Mouse (Mus musculus) central nervous system, embryonic 14 days (tissue): Measurements from ENCODE around the gene Cd164. TPM values are rescaled to one million over a fixed set of nuclear protein-coding genes. Genes with fewer than 3 reads are reported as not detected.

Experiments used
- polyA plus RNA-seq: library from polyadenylated mRNA; depleted of rRNA; stranded (reverse); fragments of >200 nt; gene quantifications from 2 replicates; pipeline ENCODE4 v1.2.3, GENCODE M21; 2012; rRNA removed

Cd164 gene
- polyA plus RNA-seq, result 62.3 and 73.6 TPM in 2 replicates

DNA sequence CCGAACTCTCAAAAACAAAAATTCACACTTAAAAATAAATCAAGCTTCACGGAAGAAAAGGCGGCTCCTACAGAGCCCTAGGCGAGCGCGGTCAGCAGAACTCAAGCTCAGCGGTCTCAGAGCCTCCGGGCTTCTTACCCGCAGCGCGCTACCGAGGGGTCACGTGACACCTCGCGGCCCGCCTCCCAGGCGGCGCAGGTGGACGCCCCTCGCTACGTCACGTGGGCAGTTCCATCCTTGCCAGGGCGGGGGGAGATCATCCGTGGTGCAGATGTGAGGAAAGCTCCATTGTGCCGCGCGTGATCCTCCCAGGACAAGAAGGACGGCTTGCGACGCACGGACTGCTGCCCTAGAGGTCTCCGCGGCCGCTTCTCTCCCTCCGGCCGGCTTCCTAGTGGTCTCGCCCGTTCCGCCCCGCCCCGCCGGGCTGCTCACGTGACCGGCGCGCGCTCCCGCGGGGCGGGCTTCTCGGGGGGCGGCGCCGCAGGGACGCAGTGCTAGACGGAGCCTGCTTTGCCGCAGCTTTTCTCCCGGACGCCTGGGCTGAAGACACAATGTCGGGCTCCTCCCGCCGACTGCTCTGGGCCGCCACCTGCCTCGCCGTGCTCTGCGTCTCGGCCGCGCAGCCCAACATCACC, at the start of gene Cd164:
Cd164 (plus strand) TSS at position 434 of the 638 bp plus-strand sequence.

DNA sequence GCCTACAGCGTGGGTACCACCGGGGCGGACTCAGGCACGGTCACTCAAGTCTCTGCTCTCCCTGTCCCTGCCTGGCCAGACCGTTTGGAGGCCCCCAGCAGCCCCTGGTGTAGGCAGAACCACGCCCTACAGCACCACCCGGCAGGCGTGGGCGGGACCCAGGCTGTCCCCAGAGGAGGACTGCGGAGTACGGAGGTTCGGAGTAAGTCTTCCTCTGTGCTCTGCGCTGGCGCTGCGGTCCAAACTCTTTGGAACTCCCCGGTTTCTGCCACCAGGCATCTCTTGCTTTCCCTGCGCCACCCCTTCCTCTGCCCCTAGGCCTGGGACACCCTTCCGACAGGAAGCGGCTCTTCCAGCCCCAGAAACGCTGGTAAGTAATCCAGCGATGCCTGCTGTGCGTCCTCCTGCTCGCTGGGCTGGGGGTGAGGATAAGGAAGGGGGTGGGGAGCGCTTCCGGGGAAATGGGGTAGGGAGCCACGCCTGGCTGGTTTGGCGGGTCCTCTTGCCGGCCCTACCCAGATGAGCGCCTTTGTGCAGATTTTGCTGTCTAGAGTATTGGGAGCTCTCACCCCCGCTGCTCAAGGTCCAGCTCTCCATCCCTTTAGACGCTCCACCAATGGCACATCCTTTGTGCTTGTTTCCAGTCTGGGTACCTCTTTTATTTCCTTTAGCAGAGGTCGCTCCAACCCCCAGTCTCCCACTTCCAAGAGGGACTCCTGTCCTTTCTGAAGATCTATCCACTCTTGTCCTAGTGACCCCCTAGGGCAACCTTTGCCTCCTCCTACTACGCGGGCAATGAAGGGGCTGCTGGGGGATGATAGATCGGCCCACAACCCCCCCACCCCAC, 42.8 kb upstream of the Cd164 start, which contains the start of gene Mical1:
Mical1 (plus strand) TSS at position 144 of the 847 bp plus-strand sequence.

DNA sequence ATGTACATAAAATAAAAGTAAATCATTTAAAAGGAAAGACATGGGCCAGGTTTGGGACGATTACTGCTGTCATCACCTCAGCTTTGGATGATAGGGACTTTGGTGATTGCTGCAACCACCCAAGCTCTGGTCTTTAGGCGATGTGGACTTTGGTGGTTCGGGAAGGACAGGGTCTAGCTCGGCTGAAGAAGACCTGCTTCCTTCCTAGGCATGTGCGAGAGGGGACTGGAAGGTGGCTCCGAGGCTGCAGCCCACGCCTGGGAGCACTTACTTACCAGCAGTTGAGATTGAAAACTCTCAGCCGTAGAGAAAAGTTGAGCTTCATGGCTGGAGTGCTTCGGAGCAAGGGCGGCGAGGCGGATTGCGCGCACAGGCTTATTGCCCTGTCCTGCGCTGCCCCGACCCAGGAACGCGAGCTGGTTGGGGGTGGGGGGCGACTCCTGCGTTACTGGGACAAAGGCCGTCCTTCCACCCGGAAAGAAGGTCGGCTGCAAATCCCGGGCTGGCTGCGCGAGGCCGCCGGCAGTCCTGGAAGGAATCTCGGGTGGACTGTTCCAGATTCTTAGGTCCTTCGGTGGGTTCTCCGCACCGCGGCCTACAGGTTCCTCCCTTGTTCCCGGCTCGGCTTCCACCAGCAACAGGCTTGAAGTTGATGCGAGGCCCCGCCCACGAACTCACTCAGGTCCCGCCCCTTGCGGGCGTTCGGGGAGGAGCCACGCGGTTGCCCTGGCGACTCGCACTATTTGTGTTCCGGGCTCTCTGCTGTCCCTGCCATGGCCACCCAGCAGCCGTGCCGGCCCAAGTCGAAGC, 29.3 kb upstream of the Cd164 start, which contains the start of the genes Smpd2 and Ppil6:
Smpd2 (minus strand) TSS at position 662 of the 810 bp plus-strand sequence.
Ppil6 (plus strand) TSS at position 732 of the 810 bp plus-strand sequence.

Other genes with a start within 250 kb of the Cd164 start
- 17.1 and 18.6 TPM in 2 replicates for gene Fig4, start 216.2 kb upstream of the Cd164 start, polyA plus RNA-seq
- gene Ak9, start 215.4 kb upstream of the Cd164 start, polyA plus RNA-seq, result 0.12 and 0.14 TPM in 2 replicates
- 20.7 and 21.4 TPM in 2 replicates for gene Zbtb24, start 69.0 kb upstream of the Cd164 start, polyA plus RNA-seq
- 41.0 and 41.4 TPM in 2 replicates for gene Mical1, start 43.1 kb upstream of the Cd164 start, polyA plus RNA-seq
- gene Smpd2, start 29.0 kb upstream of the Cd164 start, polyA plus RNA-seq, result 50.8 and 56.0 TPM in 2 replicates
- 1.7 and 1.9 TPM in 2 replicates for gene Ppil6, start 29.0 kb upstream of the Cd164 start, polyA plus RNA-seq
- 1.3 and 1.4 TPM in 2 replicates for gene Ccdc162, start 197.2 kb downstream of the Cd164 start, polyA plus RNA-seq